Mouse (Mus musculus) embryonic facial prominence, embryonic 11.5 days (tissue): ENCODE results near the gene Slc9a3. TPM values are rescaled to one million over a fixed set of nuclear protein-coding genes. Genes with fewer than 3 reads are reported as not detected.

ENCODE experiments used
- ATAC-seq: fragments of 200-750 bp; cut with Nextera tagmentation; replicated peaks from 2 replicates; pipeline ENCODE4 v1.8.0; 2017; ENCODE audit warnings: low read depth; ENCODE audit not compliant: insufficient number of reproducible peaks, low FRiP score, low TSS enrichment
- DNase-seq: peaks from one replicate; pipeline ENCODE4 v3.0.0-alpha.2; 2015; ENCODE audit warnings: low spot score
- H3K27ac ChIP-seq: fragments of 300-500 bp; sonication (generic); replicated peaks from 2 replicates; pipeline ENCODE4 v1.5.1; 2014; ENCODE audit warnings: mild to moderate bottlenecking, low read depth, low read length, control low read depth
- H3K27me3 ChIP-seq: fragments of 300-500 bp; sonication (generic); 2 replicates; pipeline ENCODE4 v1.6.1; 2014; ENCODE audit warnings: mild to moderate bottlenecking, low read length, moderate library complexity, mixed read lengths; ENCODE audit not compliant: control insufficient read depth, insufficient read depth
- H3K36me3 ChIP-seq: fragments of 300-500 bp; sonication (generic); replicated peaks from 2 replicates; pipeline ENCODE4 v1.6.1; 2014; ENCODE audit warnings: low read depth, mild to moderate bottlenecking, low read length, moderate library complexity, mixed read lengths; ENCODE audit not compliant: control insufficient read depth, insufficient read depth
- H3K4me1 ChIP-seq: fragments of 300-500 bp; sonication (generic); 2 replicates; pipeline ENCODE4 v1.6.1; 2014; ENCODE audit warnings: low read length, mixed read lengths; ENCODE audit not compliant: control insufficient read depth, insufficient read depth
- H3K4me2 ChIP-seq: fragments of 300-500 bp; sonication (generic); 2 replicates; pipeline ENCODE4 v1.6.1; 2014; ENCODE audit warnings: low read depth, mild to moderate bottlenecking, control low read depth, low read length, moderate library complexity
- H3K4me3 ChIP-seq: fragments of 300-500 bp; sonication (generic); 2 replicates; pipeline ENCODE4 v1.5.1; 2014; ENCODE audit warnings: low read depth, low read length, control low read depth
- H3K9ac ChIP-seq: fragments of 300-500 bp; sonication (generic); replicated peaks from 2 replicates; pipeline ENCODE4 v1.6.1; 2014; ENCODE audit warnings: mild to moderate bottlenecking, control low read depth, low read length
- H3K9me3 ChIP-seq: fragments of 300-500 bp; sonication (generic); replicated peaks from 2 replicates; pipeline ENCODE4 v1.6.1; 2016; ENCODE audit warnings: mild to moderate bottlenecking, low read length, inconsistent platforms, mixed read lengths; ENCODE audit not compliant: control insufficient read depth
- WGBS: fragments of 180-500 bp; shearing (Covaris S2); extraction: QIAGEN DNeasy Blood & Tissue Kit; methylation state at CpG from one replicate; pipeline ENCODE4 v1.1.7; 2014; 5-methylcytosine and 5-hydroxymethylcytosine counted together
- polyA plus RNA-seq: library from polyadenylated mRNA; unstranded; fragments of >200 nt; fragmentation: Nextera tagmentation; extraction: Ambion mirVana; gene quantifications from 2 replicates; pipeline ENCODE4 v1.2.1, GENCODE M21; 2014

Slc9a3 gene
- polyA plus RNA-seq = not detected in 2 replicates

- Histone ChIP-seq H3K36me3 (no peaks in the 10 kb centered on the region), H3K4me2 (peak within 1 kb of the TSS; percentile 78), H3K9me3 (no peaks in the 10 kb centered on the region), H3K4me3 (peak within 1 kb of the TSS; percentile 32), H3K27me3 (peaks cover 19% of the 10 kb centered on the region), H3K9ac (peak within 1 kb of the TSS; percentile 13; the same call in 1 of the 2 replicates), H3K4me1 (no peaks in the 10 kb centered on the region), H3K27ac (no peak within 1 kb of the TSS)
- WGBS = 1% methylated on average over 35 of the region's 35 CpGs
- no peak for ATAC-seq
- peak; percentile 15 for DNase-seq
Observed at GRCm38 (mm10) chr13:74121141-74121602, at the start of gene Slc9a3. Slc9a3 (plus strand) TSS chr13:74121457.

- DNase-seq (no peak), ATAC-seq (no peak)
- WGBS = 59% methylated on average over 3 of the region's 3 CpGs
- Histone ChIP-seq H3K27ac (no peak overlapping the region), H3K4me1 (no peaks in the 10 kb centered on the region), H3K27me3 (no peaks in the 10 kb centered on the region), H3K4me2 (no peak overlapping the region), H3K4me3 (no peak overlapping the region), H3K9ac (no peak overlapping the region), H3K36me3 (no peaks in the 10 kb centered on the region), H3K9me3 (no peaks in the 10 kb centered on the region)
Observed at GRCm38 (mm10) chr13:74071714-74072113, 49.5 kb upstream of the Slc9a3 start.

- no peak overlapping the region for H3K4me2 ChIP-seq
- ATAC-seq (no peak), DNase-seq (no peak)
- H3K36me3 ChIP-seq = no peaks in the 10 kb centered on the region
- no peaks in the 10 kb centered on the region for H3K4me1 ChIP-seq
- H3K9ac ChIP-seq = no peak overlapping the region
- no peak overlapping the region for H3K4me3 ChIP-seq
- H3K27ac ChIP-seq = no peak overlapping the region
- H3K9me3 ChIP-seq = no peaks in the 10 kb centered on the region
- WGBS = 90% methylated on average over 7 of the region's 7 CpGs
- no peaks in the 10 kb centered on the region for H3K27me3 ChIP-seq
Observed at GRCm38 (mm10) chr13:74073369-74073768, 47.9 kb upstream of the Slc9a3 start.

DNA sequence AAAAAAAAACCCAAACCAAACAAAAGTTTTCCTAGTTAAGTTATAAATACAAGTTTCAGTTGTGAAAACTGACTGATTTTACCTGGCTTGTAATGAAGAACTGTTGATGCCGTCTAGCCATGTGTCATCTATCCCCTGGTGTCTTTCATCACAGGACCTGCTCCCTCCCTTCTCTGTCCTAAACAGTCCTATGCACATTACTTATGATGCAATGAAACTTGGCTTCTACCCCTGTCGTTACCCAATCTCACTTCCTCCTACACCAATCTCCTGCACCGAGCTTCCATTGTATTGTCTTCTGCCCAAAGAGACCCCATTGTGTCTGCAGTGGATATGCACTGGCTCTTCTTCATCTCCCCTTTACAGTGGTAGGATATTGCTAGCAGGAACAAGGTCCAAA lies 31.0 kb upstream of the Slc9a3 start:
- Histone ChIP-seq H3K27me3 (no peaks in the 10 kb centered on the region), H3K9me3 (no peaks in the 10 kb centered on the region), H3K27ac (no peak overlapping the region), H3K4me2 (no peak overlapping the region), H3K9ac (no peak overlapping the region), H3K36me3 (no peaks in the 10 kb centered on the region), H3K4me1 (no peaks in the 10 kb centered on the region), H3K4me3 (no peak overlapping the region)
- DNase-seq (no peak), ATAC-seq (no peak)
- WGBS = 78% methylated on average over 3 of the region's 3 CpGs

GRCm38 (mm10) chr13:74095936-74096335 lies 25.3 kb upstream of the Slc9a3 start:
- H3K27me3 ChIP-seq = no peaks in the 10 kb centered on the region
- H3K9ac ChIP-seq = no peak overlapping the region
- DNase-seq = no peak
- no peak overlapping the region for H3K4me2 ChIP-seq
- ATAC-seq = no peak
- WGBS = 62% methylated on average over 2 of the region's 2 CpGs
- no peaks in the 10 kb centered on the region for H3K36me3 ChIP-seq
- H3K9me3 ChIP-seq = no peaks in the 10 kb centered on the region
- H3K4me1 ChIP-seq = no peaks in the 10 kb centered on the region
- no peak overlapping the region for H3K4me3 ChIP-seq
- no peak overlapping the region for H3K27ac ChIP-seq

DNA sequence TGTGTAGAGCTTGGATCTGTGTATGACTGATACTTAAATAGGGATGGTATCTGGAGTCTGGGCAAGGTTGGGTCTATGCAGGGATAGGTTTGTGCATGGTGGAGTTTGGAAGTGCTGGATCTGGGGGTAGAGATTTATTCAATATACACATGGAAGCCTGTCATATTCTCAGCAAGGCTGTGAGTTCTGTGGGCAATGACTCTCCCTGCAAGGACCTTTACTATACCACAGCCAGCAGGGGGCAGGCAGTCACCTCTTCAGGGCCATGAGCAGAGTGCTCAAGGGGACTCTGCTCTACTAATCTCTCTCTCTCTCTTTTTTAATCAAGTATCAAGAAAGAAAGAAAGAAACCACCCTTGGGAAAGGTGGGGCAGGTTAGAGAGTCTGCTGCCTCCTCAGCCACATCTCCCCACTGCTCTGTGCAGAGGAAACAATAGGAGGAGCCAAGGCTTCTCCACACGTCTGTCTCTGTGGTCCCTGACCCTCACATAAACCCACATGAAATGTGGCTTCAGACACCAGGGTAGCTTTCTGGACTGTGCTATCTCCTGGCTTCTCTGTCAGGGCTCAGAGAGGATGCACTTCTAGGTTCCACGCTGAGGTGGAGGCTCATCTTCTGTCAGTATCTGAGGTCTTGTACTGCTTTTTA lies 24.4 kb upstream of the Slc9a3 start:
- H3K36me3 ChIP-seq = no peaks in the 10 kb centered on the region
- WGBS = 23% methylated on average over 2 of the region's 2 CpGs
- H3K27me3 ChIP-seq = no peaks in the 10 kb centered on the region
- no peak overlapping the region for H3K27ac ChIP-seq
- DNase-seq = peak; percentile 75
- H3K9me3 ChIP-seq = no peaks in the 10 kb centered on the region
- H3K9ac ChIP-seq = no peak overlapping the region
- no peak overlapping the region for H3K4me3 ChIP-seq
- peak; percentile 56; the same call in 1 of the 2 replicates for ATAC-seq
- H3K4me1 ChIP-seq = no peaks in the 10 kb centered on the region
- no peak overlapping the region for H3K4me2 ChIP-seq

GRCm38 (mm10) chr13:74098913-74099312 lies 22.3 kb upstream of the Slc9a3 start:
- no peak overlapping the region for H3K9ac ChIP-seq
- DNase-seq (no peak), ATAC-seq (no peak)
- H3K9me3 ChIP-seq = no peaks in the 10 kb centered on the region
- H3K36me3 ChIP-seq = no peaks in the 10 kb centered on the region
- H3K4me1 ChIP-seq = no peaks in the 10 kb centered on the region
- 82% methylated on average over 6 of the region's 6 CpGs for WGBS
- no peaks in the 10 kb centered on the region for H3K27me3 ChIP-seq
- H3K27ac ChIP-seq = no peak overlapping the region
- no peak overlapping the region for H3K4me3 ChIP-seq
- H3K4me2 ChIP-seq = no peak overlapping the region

DNA sequence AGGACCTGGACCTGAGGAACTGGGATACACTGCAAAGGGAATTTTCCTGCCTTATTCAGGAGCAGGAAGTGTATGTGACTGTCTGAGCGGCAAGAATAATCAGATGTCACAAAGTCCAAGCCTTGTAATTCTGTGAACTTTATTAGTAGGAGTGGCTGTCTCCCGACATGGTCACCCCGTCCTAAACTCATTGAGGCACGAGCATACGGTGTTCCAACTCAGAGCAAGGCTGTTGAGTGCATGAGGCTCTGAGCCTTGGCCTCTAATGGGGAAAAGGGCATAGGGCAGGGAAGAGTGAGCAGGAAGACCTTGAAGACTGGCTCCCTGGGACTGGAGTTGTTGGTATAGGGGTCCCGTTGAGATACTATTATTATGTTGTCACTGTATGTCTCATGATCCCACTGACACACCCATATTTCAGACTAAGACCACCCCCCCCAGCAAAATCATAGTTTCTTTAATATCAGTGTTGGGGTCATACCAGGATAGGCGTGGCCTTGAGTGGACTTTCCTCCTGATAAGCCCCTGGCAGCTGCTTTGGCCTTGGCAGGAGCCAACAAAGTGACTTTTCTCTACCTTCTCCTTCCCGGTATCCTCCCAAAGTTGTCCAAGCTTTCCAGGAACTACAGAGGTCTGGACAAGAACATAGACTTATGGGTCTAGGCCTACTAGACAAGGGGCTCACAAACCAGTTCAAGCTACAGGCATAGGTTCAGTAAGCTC lies 19.0 kb upstream of the Slc9a3 start:
- 87% methylated on average over 8 of the region's 8 CpGs for WGBS

More for the DNA sequence above, 19.0 kb upstream of the Slc9a3 start:
- no peaks in the 10 kb centered on the region for H3K27me3 ChIP-seq
- no peak overlapping the region for H3K9ac ChIP-seq
- H3K9me3 ChIP-seq = no peaks in the 10 kb centered on the region
- no peaks in the 10 kb centered on the region for H3K36me3 ChIP-seq
- DNase-seq = no peak
- no peak for ATAC-seq
- no peaks in the 10 kb centered on the region for H3K4me1 ChIP-seq
- H3K4me2 ChIP-seq = no peak overlapping the region
- H3K4me3 ChIP-seq = no peak overlapping the region
- no peak overlapping the region for H3K27ac ChIP-seq
